Mouse (Mus musculus) heart, adult 2 months (tissue): ENCODE data around the gene Fcgrt. TPM values are rescaled to one million over a fixed set of nuclear protein-coding genes. Genes with fewer than 3 reads are reported as not detected.

ENCODE experiments used
- DNase-seq, 2 experiments: peaks; one replicate each; pipeline ENCODE4 v3.0.0; 2021
- H3K27ac ChIP-seq: fragments of 200-600 bp; 2 replicates; pipeline ENCODE4 v1.8.1; 2022
- H3K27me3 ChIP-seq: fragments of 200-500 bp; 2 replicates; pipeline ENCODE4 v1.6.1; 2012; ENCODE audit warnings: mild to moderate bottlenecking, low read length, inconsistent platforms, mixed read lengths; ENCODE audit not compliant: control insufficient read depth, insufficient read depth
- H3K36me3 ChIP-seq: fragments of 200-500 bp; 2 replicates; pipeline ENCODE4 v1.6.1; 2012; ENCODE audit warnings: low read length, inconsistent platforms; ENCODE audit not compliant: control insufficient read depth, insufficient read depth
- H3K4me1 ChIP-seq: fragments of 200-500 bp; 2 replicates; pipeline ENCODE4 v1.6.1; 2011; ENCODE audit warnings: low read length; ENCODE audit not compliant: control insufficient read depth, insufficient read depth
- H3K4me3 ChIP-seq: fragments of 200-600 bp; 2 replicates; pipeline ENCODE4 v1.8.1; 2022
- H3K79me2 ChIP-seq: fragments of 200-500 bp; replicated peaks from 2 replicates; pipeline ENCODE4 v1.6.1; 2012; ENCODE audit warnings: mild to moderate bottlenecking, inconsistent platforms, low read length, moderate library complexity, mixed read lengths; ENCODE audit not compliant: control insufficient read depth, insufficient read depth
- H3K9ac ChIP-seq: fragments of 200-500 bp; 2 replicates; pipeline ENCODE4 v1.6.1; 2012; ENCODE audit warnings: low read depth, mild to moderate bottlenecking, control low read depth, inconsistent platforms, low read length, mixed read lengths
- CTCF ChIP-seq: fragments of 200-600 bp; IDR thresholded peaks from 2 replicates; pipeline ENCODE4 v1.8.1; 2022; ENCODE audit warnings: antibody characterized with exemption, mild to moderate bottlenecking, moderate library complexity
- EP300 ChIP-seq: fragments of 200-500 bp; IDR thresholded peaks from 2 replicates; pipeline ENCODE4 v1.6.1; 2011; ENCODE audit warnings: low read depth, low read length, control low read depth; ENCODE audit not compliant: insufficient read depth
- POLR2A ChIP-seq: fragments of 200-500 bp; IDR thresholded peaks from 2 replicates; pipeline ENCODE4 v1.6.1; 2011; ENCODE audit warnings: mild to moderate bottlenecking, low read depth, low read length, control low read depth; ENCODE audit not compliant: insufficient read depth
- WGBS: fragments of 180-500 bp; shearing (Covaris S2); methylation state at CpG from one replicate; pipeline ENCODE4 v1.1.7; 2018; 5-methylcytosine and 5-hydroxymethylcytosine counted together
- intact Hi-C: fragments of 180-260 bp; cut with DNase I; formaldehyde crosslinking; loops from one replicate; pipeline ENCODE4 v1.15.1; 2025
- polyA plus RNA-seq: library from polyadenylated mRNA; depleted of rRNA; stranded (reverse); fragments of >200 nt; gene quantifications from 2 replicates; pipeline ENCODE4 v1.2.3, GENCODE M21; 2012
- total RNA-seq, 2 experiments: library from RNA; stranded (reverse); gene quantifications; 2 replicates each; pipeline ENCODE4 v1.2.3; 2021

Fcgrt gene
- total and polyA plus RNA-seq, 3 experiments = 60.3 to 82.8 (median 67.5) TPM

DNA sequence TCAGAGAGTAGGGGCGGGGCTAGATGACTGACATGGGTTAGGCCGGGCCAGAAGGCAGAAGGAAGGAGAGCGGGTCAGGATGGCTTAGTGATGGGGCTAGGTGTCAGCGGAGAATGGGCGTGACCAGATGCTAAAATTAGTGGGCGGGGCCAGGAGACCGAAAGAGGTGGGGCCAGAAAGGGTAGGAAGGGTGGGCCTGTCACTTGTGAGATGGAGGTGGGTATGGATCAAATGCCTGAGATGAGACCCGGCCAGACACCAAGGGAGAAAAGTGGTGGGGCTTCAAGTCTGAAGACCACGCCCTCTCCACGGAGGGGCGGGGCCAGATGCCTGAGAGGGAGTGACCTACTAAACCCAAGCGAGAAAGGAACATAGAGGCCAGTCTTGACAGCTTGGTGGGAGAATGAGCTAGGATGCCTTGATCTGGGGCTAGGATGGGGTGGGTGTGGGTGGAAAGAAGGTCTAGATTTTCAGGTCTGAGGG lies 30.9 kb upstream of the Fcgrt start:
- intact Hi-C loops = loop anchor here (5.0 kb wide), 1 partner anchor 152 kb away; no protein-coding TSS in a partner anchor
- DNase-seq = peak in 1 of 2 experiments; percentile 49
- no peak overlapping the region for H3K4me3 ChIP-seq

DNA sequence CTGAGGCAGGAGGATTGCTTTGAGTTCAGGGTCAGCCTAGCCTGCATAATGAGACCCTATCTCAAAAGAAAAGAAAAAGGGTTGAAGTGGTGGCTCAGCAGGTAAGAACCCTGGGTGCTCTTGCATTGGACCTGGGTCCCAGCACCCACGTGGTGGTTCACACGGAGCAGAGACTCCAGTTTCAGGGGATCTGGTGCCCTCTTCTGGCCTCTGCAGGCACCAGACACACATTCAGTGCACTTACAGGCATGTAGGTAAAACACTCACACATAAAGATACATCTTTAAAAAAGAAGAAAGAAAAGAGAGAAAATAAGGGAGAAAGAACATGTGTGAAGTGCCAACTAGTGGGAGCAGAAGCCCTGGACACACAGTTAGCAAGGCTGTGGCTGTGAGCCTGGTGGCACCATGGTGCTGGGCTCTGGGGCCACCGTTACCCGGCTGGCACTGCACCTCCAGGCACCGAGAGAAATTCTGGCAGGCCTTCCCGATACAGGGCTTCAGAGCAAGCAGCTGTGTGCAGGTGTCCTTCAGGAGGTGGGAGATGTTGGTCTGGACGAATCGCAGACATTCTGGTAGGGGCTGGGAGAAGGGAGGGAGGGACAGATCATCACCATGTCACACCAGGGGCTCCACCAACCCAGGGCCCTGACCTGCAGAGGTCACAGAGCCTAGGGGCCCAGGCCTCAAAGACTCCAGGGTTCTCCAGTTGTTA lies 30.0 kb upstream of the Fcgrt start:
- 86% methylated on average over 8 of the region's 8 CpGs for WGBS
- no peak for DNase-seq
- Histone ChIP-seq H3K79me2 (no peaks in the 10 kb centered on the region), H3K4me3 (no peak overlapping the region), H3K9ac (no peak overlapping the region), H3K27ac (no peak overlapping the region), H3K4me1 (peaks cover 5% of the 10 kb centered on the region; the same call in 1 of the 2 replicates), H3K36me3 (no peaks in the 10 kb centered on the region), H3K27me3 (no peaks in the 10 kb centered on the region)
- TF ChIP-seq CTCF = peak; percentile 52
- no peak for TF ChIP-seq POLR2A
- TF ChIP-seq EP300 = no peak
- intact Hi-C loops = no loop called here

More for the DNA sequence above, 30.9 kb upstream of the Fcgrt start:
- Histone ChIP-seq H3K27ac (no peak overlapping the region), H3K36me3 (no peaks in the 10 kb centered on the region), H3K4me1 (peaks cover 4% of the 10 kb centered on the region; the same call in 1 of the 2 replicates), H3K79me2 (no peaks in the 10 kb centered on the region), H3K27me3 (no peaks in the 10 kb centered on the region), H3K9ac (no peak overlapping the region)
- 37% methylated on average over 12 of the region's 12 CpGs for WGBS
- TF ChIP-seq CTCF = no peak
- TF ChIP-seq POLR2A = no peak
- TF ChIP-seq EP300 = no peak

DNA sequence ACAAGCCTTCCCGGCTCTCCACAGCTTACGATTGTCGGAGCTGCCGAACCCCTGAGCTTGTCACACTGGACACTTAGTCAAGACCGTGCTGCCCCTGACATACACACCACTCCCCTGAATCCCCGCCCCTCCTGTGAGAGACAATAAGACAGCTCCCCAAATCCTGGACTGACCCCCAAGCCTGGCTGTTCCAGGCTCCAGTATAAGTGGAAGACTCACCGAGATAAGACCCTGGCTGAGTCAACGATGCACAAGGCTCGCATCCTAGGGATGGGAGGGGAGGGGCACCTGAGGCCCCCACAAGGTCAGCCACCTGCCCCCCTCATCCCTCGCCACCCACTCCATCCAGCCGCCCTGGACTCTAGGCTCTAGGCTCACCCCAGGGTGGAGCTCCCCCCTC lies 28.2 kb upstream of the Fcgrt start:
- H3K4me3 ChIP-seq = no peak overlapping the region
- WGBS = 81% methylated on average over 11 of the region's 11 CpGs
- H3K27ac ChIP-seq = no peak overlapping the region
- intact Hi-C loops = no loop called here
- peaks cover 5% of the 10 kb centered on the region; the same call in 1 of the 2 replicates for H3K4me1 ChIP-seq
- H3K36me3 ChIP-seq = peaks cover 7% of the 10 kb centered on the region
- TF ChIP-seq EP300 (no peak), CTCF (no peak), POLR2A (no peak)
- no peak overlapping the region for H3K9ac ChIP-seq
- H3K27me3 ChIP-seq = no peaks in the 10 kb centered on the region
- H3K79me2 ChIP-seq = no peaks in the 10 kb centered on the region; the same call in 1 of the 2 replicates
- no peak for DNase-seq

DNA sequence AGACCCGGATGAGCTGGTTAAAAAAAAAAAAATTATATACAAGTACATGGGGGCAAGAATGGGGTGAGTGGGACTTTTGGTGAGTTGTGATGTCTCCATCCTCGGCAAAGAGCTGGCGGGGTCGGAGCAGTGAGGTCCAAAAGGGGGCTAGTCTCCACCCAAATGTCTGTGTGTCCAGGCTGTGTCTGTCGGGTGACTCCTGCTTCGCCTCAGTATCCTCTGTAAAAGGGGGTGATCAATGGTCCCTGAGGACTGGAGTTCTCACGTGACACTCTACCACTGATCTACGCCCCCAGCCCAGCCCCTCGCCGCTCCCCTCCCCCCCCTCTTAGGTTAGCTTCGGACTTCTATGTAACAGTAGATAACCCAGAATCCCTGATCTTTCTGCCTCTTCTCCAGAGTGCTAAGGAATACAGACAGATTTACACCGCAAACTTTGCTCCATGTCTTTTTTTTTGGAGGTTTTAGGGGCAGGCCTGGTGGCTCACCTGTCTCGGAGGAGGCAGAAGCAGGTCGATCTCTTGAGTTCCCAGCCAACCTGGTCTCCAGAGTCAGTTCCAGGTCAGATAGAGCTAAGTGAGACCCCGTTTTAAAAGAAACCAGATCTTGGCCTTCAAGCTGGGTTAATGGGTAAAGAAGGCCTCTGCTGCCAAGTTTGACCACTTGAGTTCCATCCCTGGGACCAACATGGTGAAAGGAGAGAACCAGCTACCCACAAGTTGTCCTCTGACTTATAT lies 26.3 kb upstream of the Fcgrt start:
- Histone ChIP-seq H3K27ac (no peak overlapping the region), H3K79me2 (no peaks in the 10 kb centered on the region; the same call in 1 of the 2 replicates), H3K4me3 (no peak overlapping the region), H3K36me3 (peaks cover 7% of the 10 kb centered on the region), H3K27me3 (no peaks in the 10 kb centered on the region), H3K9ac (no peak overlapping the region), H3K4me1 (peaks cover 4% of the 10 kb centered on the region; the same call in 1 of the 2 replicates)
- no peak for TF ChIP-seq EP300
- no peak for TF ChIP-seq CTCF
- no peak for TF ChIP-seq POLR2A
- intact Hi-C loops = loop anchor here (1.0 kb wide), 1 partner anchor 24 kb away; the partner anchor contains the start of genes Aldh16a1 and Pih1d1
- WGBS = 72% methylated on average over 15 of the region's 15 CpGs
- DNase-seq = no peak

DNA sequence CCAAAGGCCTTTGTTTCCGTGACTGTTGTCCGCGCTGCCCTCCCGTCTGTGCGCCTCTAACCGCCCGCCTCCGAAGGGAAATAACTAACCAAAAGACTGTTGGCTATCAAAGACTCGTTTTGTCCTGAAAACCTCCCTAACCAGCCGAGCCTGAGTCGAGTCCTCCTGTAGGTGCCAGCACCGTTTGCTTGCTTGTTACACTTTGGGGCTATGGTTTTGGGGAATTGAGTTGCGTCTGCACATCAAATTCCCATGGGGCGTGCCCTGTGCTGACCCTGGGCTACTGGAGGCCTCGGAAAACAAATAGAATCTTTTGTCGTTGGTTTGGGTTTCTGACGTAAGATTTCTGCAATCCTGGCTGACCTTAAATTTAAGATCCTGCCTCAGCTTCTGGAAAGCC lies 25.7 kb upstream of the Fcgrt start:
- 3% methylated on average over 17 of the region's 17 CpGs for WGBS
- Histone ChIP-seq H3K36me3 (peaks cover 7% of the 10 kb centered on the region), H3K27ac (peak overlapping the region; percentile 83), H3K4me3 (peak overlapping the region; percentile 68), H3K79me2 (no peaks in the 10 kb centered on the region; the same call in 1 of the 2 replicates), H3K27me3 (no peaks in the 10 kb centered on the region), H3K9ac (peak overlapping the region; percentile 68), H3K4me1 (peaks cover 3% of the 10 kb centered on the region; the same call in 1 of the 2 replicates)
- intact Hi-C loops = loop anchor here (1.0 kb wide), 1 partner anchor 25 kb away; the partner anchor contains the start of genes Aldh16a1 and Pih1d1
- no peak for DNase-seq
- TF ChIP-seq EP300 (no peak), POLR2A (no peak), CTCF (no peak)
